Mouse (Mus musculus): ENCODE results near the gene Aldh18a1.

DNA sequence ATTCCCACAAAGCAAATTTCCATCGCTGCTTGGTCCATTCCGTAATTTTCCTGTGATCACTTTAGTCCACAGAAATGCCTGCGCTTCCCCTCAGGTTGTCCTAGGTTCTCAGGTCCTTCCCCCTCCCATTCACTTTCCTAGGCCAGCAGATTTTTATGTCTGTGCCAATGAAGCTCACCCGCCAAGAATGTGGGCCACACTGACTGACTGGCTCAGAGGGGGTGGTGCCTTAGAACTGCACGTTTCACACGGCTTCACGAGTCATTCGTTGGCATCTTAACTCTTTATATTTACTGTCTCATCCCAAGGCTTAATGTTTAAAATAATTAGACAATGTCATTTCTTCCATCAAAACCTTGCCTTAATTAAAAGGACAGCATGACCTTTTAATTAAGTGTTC lies 7.6 kb upstream of the Aldh18a1 start:
- TF ChIP-seq CTCF (IDR thresholded peaks at IDR 0.05; ENCODE audit: control insufficient read depth, insufficient read depth, insufficient read length) (no peak), MYOG (IDR thresholded peaks at IDR 0.05; ENCODE audit: control insufficient read depth, extremely low read depth, insufficient read length) (no peak), CEBPB (IDR thresholded peaks at IDR 0.05; ENCODE audit: low read depth) (no peak), MAX (IDR thresholded peaks at IDR 0.05) (no peak), USF1 (IDR thresholded peaks at IDR 0.05; ENCODE audit: low read depth) (no peak), MYOD1 (IDR thresholded peaks at IDR 0.05; ENCODE audit: control insufficient read depth, insufficient read length, low read depth) (no peak), FOSL1 (IDR thresholded peaks at IDR 0.05; ENCODE audit: insufficient read depth, low read length, poor library complexity, severe bottlenecking) (no peak)
